Mouse (Mus musculus): ENCODE data around the gene Med21.
A peak's percentile ranks its signal among the peaks of the same experiment; 100 is the strongest.

Gene Med21

GRCm38 (mm10) chr6:146640068-146640965 is 2.0 kb upstream of the Med21 start:
- no peak for DNase-seq (ENCODE audit: low spot score in 2 of 2)

- no peak for DNase-seq (ENCODE audit: low spot score in 2 of 2)
Observed at GRCm38 (mm10) chr6:146640991-146641390, 1.4 kb upstream of the Med21 start.

- DNase-seq (ENCODE audit: low spot score in 2 of 2): no peak
Observed at GRCm38 (mm10) chr6:146641621-146642210, 631 bp upstream of the Med21 start.

GRCm38 (mm10) chr6:146643184-146643570 is 830 bp downstream of the Med21 start:
- DNase-seq (ENCODE audit: low spot score in 2 of 2): no peak

- DNase-seq (ENCODE audit: low spot score in 2 of 2): no peak
Observed at GRCm38 (mm10) chr6:146650013-146650412, 7.7 kb downstream of the Med21 start.

- no peak for DNase-seq (ENCODE audit: low spot score in 2 of 2)
Observed at GRCm38 (mm10) chr6:146651431-146651830, 9.1 kb downstream of the Med21 start.

- DNase-seq (ENCODE audit: low spot score in 2 of 2): no peak
Observed at GRCm38 (mm10) chr6:146653197-146653596, 10.8 kb downstream of the Med21 start.

- no peak for DNase-seq (ENCODE audit: low spot score in 2 of 2)
Observed at GRCm38 (mm10) chr6:146660591-146660990, 18.2 kb downstream of the Med21 start.

- no peak for DNase-seq (ENCODE audit: low spot score in 2 of 2)
Observed at GRCm38 (mm10) chr6:146661655-146662054, 19.3 kb downstream of the Med21 start.

GRCm38 (mm10) chr6:146662679-146663078 is 20.3 kb downstream of the Med21 start:
- peak in 1 of 2 experiments; percentile 49 for DNase-seq (ENCODE audit: low spot score in 2 of 2)

- no peak for DNase-seq (ENCODE audit: low spot score in 2 of 2)
Observed at GRCm38 (mm10) chr6:146664116-146664515, 21.8 kb downstream of the Med21 start.

- DNase-seq (ENCODE audit: low spot score in 2 of 2): no peak
Observed at GRCm38 (mm10) chr6:146664917-146665316, 22.6 kb downstream of the Med21 start.

- no peak for DNase-seq (ENCODE audit: low spot score in 2 of 2)
Observed at GRCm38 (mm10) chr6:146665408-146665807, 23.1 kb downstream of the Med21 start.

- DNase-seq (ENCODE audit: low spot score in 2 of 2): no peak
Observed at GRCm38 (mm10) chr6:146666811-146667210, 24.5 kb downstream of the Med21 start.

- no peak for DNase-seq (ENCODE audit: low spot score in 2 of 2)
Observed at GRCm38 (mm10) chr6:146668606-146669005, 26.3 kb downstream of the Med21 start.

- DNase-seq (ENCODE audit: low spot score in 2 of 2): no peak
Observed at GRCm38 (mm10) chr6:146670956-146671855, 28.9 kb downstream of the Med21 start.

- no peak for DNase-seq (ENCODE audit: low spot score in 2 of 2)
Observed at GRCm38 (mm10) chr6:146672106-146672505, 29.8 kb downstream of the Med21 start.

- DNase-seq (ENCODE audit: low spot score in 2 of 2): no peak
Observed at GRCm38 (mm10) chr6:146673696-146674095, 31.3 kb downstream of the Med21 start.

- DNase-seq (ENCODE audit: low spot score in 2 of 2): no peak
Observed at GRCm38 (mm10) chr6:146674420-146674819, 32.1 kb downstream of the Med21 start.

- no peak for DNase-seq (ENCODE audit: low spot score in 2 of 2)
Observed at GRCm38 (mm10) chr6:146674881-146675536, 32.7 kb downstream of the Med21 start.

GRCm38 (mm10) chr6:146676904-146677303 is 34.6 kb downstream of the Med21 start:
- DNase-seq (ENCODE audit: low spot score in 2 of 2): no peak
